Mouse (Mus musculus): ENCODE measurements at regions not wholly inside any gene's neighbourhood (a gene's known extent, or its start where the extent isn't known, plus 50 kb on each side); places are given as distances from the start of the nearest gene placed in this dataset.

GRCm38 (mm10) chr10:23492971-23493370 lies 142.4 kb upstream of the Eya4 start:
- WGBS: 60% methylated on average over 5 of the region's 5 CpGs
- Histone ChIP-seq H3K27me3 (ENCODE audit: insufficient read depth, low read length) (no peaks in the 10 kb centered on the region), H3K36me3 (ENCODE audit: insufficient read depth) (no peaks in the 10 kb centered on the region), H3K4me2 (ENCODE audit: low read depth) (no peak overlapping the region), H3K9me3 (ENCODE audit: low read length) (no peaks in the 10 kb centered on the region), H3K27ac (ENCODE audit: low read depth, low read length) (no peak overlapping the region), H3K9ac (no peak overlapping the region), H3K4me3 (ENCODE audit: low read depth, low read length) (no peak overlapping the region), H3K4me1 (ENCODE audit: insufficient read depth) (no peaks in the 10 kb centered on the region)
- no peak for TF ChIP-seq CTCF (IDR thresholded peaks at IDR 0.05; ENCODE audit: low read depth)
- ATAC-seq (no peak), DNase-seq (no peak)

- WGBS: 74% methylated on average over 3 of the region's 3 CpGs
- DNase-seq (no peak), ATAC-seq (no peak)
- no peaks in the 10 kb centered on the region for H3K27me3 ChIP-seq (ENCODE audit: insufficient read depth, low read length)
- H3K9ac ChIP-seq: no peak overlapping the region
- no peaks in the 10 kb centered on the region for H3K4me1 ChIP-seq (ENCODE audit: insufficient read depth)
- no peak overlapping the region for H3K4me2 ChIP-seq (ENCODE audit: low read depth)
- no peak for TF ChIP-seq CTCF (IDR thresholded peaks at IDR 0.05; ENCODE audit: low read depth)
- H3K36me3 ChIP-seq (ENCODE audit: insufficient read depth): no peaks in the 10 kb centered on the region
- H3K27ac ChIP-seq (ENCODE audit: low read depth, low read length): no peak overlapping the region
- H3K4me3 ChIP-seq (ENCODE audit: low read depth, low read length): no peak overlapping the region
- no peaks in the 10 kb centered on the region for H3K9me3 ChIP-seq (ENCODE audit: low read length)
These were observed 138.4 kb upstream of the Eya4 start for GRCm38 (mm10) chr10:23488996-23489395.

- no peaks in the 10 kb centered on the region for H3K9me3 ChIP-seq (ENCODE audit: low read length)
- no peaks in the 10 kb centered on the region for H3K36me3 ChIP-seq (ENCODE audit: insufficient read depth)
- no peak for DNase-seq
- H3K27me3 ChIP-seq (ENCODE audit: insufficient read depth, low read length): no peaks in the 10 kb centered on the region
- no peak overlapping the region for H3K4me3 ChIP-seq (ENCODE audit: low read depth, low read length)
- no peak overlapping the region for H3K9ac ChIP-seq
- no peak for TF ChIP-seq CTCF (IDR thresholded peaks at IDR 0.05; ENCODE audit: low read depth)
- no peak overlapping the region for H3K27ac ChIP-seq (ENCODE audit: low read depth, low read length)
- H3K4me2 ChIP-seq (ENCODE audit: low read depth): no peak overlapping the region
- H3K4me1 ChIP-seq (ENCODE audit: insufficient read depth): no peaks in the 10 kb centered on the region
- ATAC-seq: no peak
These were observed 129.9 kb upstream of the Eya4 start for GRCm38 (mm10) chr10:23480474-23480873.

GRCm38 (mm10) chr10:23478902-23479301 lies 128.3 kb upstream of the Eya4 start:
- Histone ChIP-seq H3K36me3 (ENCODE audit: insufficient read depth) (no peaks in the 10 kb centered on the region), H3K9ac (no peak overlapping the region), H3K9me3 (ENCODE audit: low read length) (no peaks in the 10 kb centered on the region), H3K4me2 (ENCODE audit: low read depth) (no peak overlapping the region), H3K4me1 (ENCODE audit: insufficient read depth) (no peaks in the 10 kb centered on the region), H3K27me3 (ENCODE audit: insufficient read depth, low read length) (no peaks in the 10 kb centered on the region), H3K27ac (ENCODE audit: low read depth, low read length) (no peak overlapping the region), H3K4me3 (ENCODE audit: low read depth, low read length) (no peak overlapping the region)
- DNase-seq: no peak
- WGBS: 87% methylated on average over 2 of the region's 2 CpGs
- no peak for TF ChIP-seq CTCF (IDR thresholded peaks at IDR 0.05; ENCODE audit: low read depth)
- no peak for ATAC-seq

GRCm38 (mm10) chr10:23477104-23477503 lies 126.5 kb upstream of the Eya4 start:
- no peaks in the 10 kb centered on the region for H3K27me3 ChIP-seq (ENCODE audit: insufficient read depth, low read length)
- H3K4me2 ChIP-seq (ENCODE audit: low read depth): no peak overlapping the region
- TF ChIP-seq CTCF (IDR thresholded peaks at IDR 0.05; ENCODE audit: low read depth): no peak
- H3K9me3 ChIP-seq (ENCODE audit: low read length): no peaks in the 10 kb centered on the region
- no peaks in the 10 kb centered on the region for H3K4me1 ChIP-seq (ENCODE audit: insufficient read depth)
- no peak overlapping the region for H3K27ac ChIP-seq (ENCODE audit: low read depth, low read length)
- H3K36me3 ChIP-seq (ENCODE audit: insufficient read depth): no peaks in the 10 kb centered on the region
- 73% methylated on average over 4 of the region's 4 CpGs for WGBS
- H3K9ac ChIP-seq: no peak overlapping the region
- no peak for DNase-seq
- H3K4me3 ChIP-seq (ENCODE audit: low read depth, low read length): no peak overlapping the region
- no peak for ATAC-seq

GRCm38 (mm10) chr10:23450997-23451396 lies 100.4 kb upstream of the Eya4 start:
- Histone ChIP-seq H3K4me2 (ENCODE audit: low read depth) (no peak overlapping the region), H3K9ac (no peak overlapping the region), H3K4me1 (ENCODE audit: insufficient read depth) (no peaks in the 10 kb centered on the region), H3K27me3 (ENCODE audit: insufficient read depth, low read length) (no peaks in the 10 kb centered on the region), H3K27ac (ENCODE audit: low read depth, low read length) (no peak overlapping the region), H3K36me3 (ENCODE audit: insufficient read depth) (no peaks in the 10 kb centered on the region), H3K4me3 (ENCODE audit: low read depth, low read length) (no peak overlapping the region), H3K9me3 (ENCODE audit: low read length) (no peaks in the 10 kb centered on the region)
- TF ChIP-seq CTCF (IDR thresholded peaks at IDR 0.05; ENCODE audit: low read depth): no peak
- WGBS: 94% methylated on average over 3 of the region's 3 CpGs
- ATAC-seq: no peak
- no peak for DNase-seq

GRCm38 (mm10) chr10:23450647-23450979 lies 100.0 kb upstream of the Eya4 start:
- Histone ChIP-seq H3K27me3 (ENCODE audit: insufficient read depth, low read length) (no peaks in the 10 kb centered on the region), H3K4me2 (ENCODE audit: low read depth) (no peak overlapping the region), H3K4me3 (ENCODE audit: low read depth, low read length) (no peak overlapping the region), H3K27ac (ENCODE audit: low read depth, low read length) (no peak overlapping the region), H3K9me3 (ENCODE audit: low read length) (no peaks in the 10 kb centered on the region), H3K9ac (no peak overlapping the region), H3K4me1 (ENCODE audit: insufficient read depth) (no peaks in the 10 kb centered on the region), H3K36me3 (ENCODE audit: insufficient read depth) (no peaks in the 10 kb centered on the region)
- DNase-seq (no peak), ATAC-seq (no peak)
- 96% methylated on average over 3 of the region's 3 CpGs for WGBS
- no peak for TF ChIP-seq CTCF (IDR thresholded peaks at IDR 0.05; ENCODE audit: low read depth)
